Mouse (Mus musculus) adrenal gland, postnatal 10 days (tissue): ENCODE data around the gene Gm10053. TPM values are rescaled to one million over a fixed set of nuclear protein-coding genes. Genes with fewer than 3 reads are reported as not detected.

Experiments
- DNase-seq: peaks from one replicate; pipeline ENCODE4 v3.0.0; 2021; ENCODE audit warnings: mixed read lengths
- total RNA-seq, 2 experiments: library from RNA; stranded (reverse); gene quantifications; 2 replicates each; pipeline ENCODE4 v1.2.3; 2021

Gm10053 gene
- total RNA-seq, 2 experiments from 2014 or later: 680 to 715 TPM

- DNase-seq: peak; percentile 19
Measured at GRCm38 (mm10) chr19:24899578-24900544, 24.4 kb downstream of the Gm10053 start.

- no peak for DNase-seq
Measured at GRCm38 (mm10) chr19:24900581-24901220, 25.2 kb downstream of the Gm10053 start, which contains the start of gene Foxd4. Foxd4 (minus strand) TSS chr19:24901197.

- DNase-seq: no peak
Measured at GRCm38 (mm10) chr19:24901666-24902065, 26.2 kb downstream of the Gm10053 start.

GRCm38 (mm10) chr19:24902256-24902655, 26.8 kb downstream of the Gm10053 start:
- no peak for DNase-seq

GRCm38 (mm10) chr19:24902821-24903220, 27.3 kb downstream of the Gm10053 start:
- DNase-seq: no peak

- DNase-seq: no peak
Measured at GRCm38 (mm10) chr19:24907655-24908054, 32.2 kb downstream of the Gm10053 start.

GRCm38 (mm10) chr19:24908385-24909155, 33.1 kb downstream of the Gm10053 start:
- no peak for DNase-seq

- DNase-seq: peak; percentile 5
Measured at GRCm38 (mm10) chr19:24920866-24921265, 45.4 kb downstream of the Gm10053 start.

Other genes starting within 250 kb of the Gm10053 start
- gene Tmem252, start 201.7 kb upstream of the Gm10053 start, total RNA-seq: under 1 TPM; 0.24 to 0.51 TPM
- 10 to 100 TPM; 47.4 to 48.7 TPM for gene Pgm5, start 13.8 kb upstream of the Gm10053 start, total RNA-seq
- gene Foxd4, start 25.5 kb downstream of the Gm10053 start, total RNA-seq: not detected
- gene Cbwd1, start 85.9 kb downstream of the Gm10053 start, total RNA-seq: 10 to 100 TPM; 13.1 to 15.0 TPM
- 10 to 100 TPM; 23.0 to 29.0 TPM for gene Dock8, start 123.8 kb downstream of the Gm10053 start, total RNA-seq